Mouse (Mus musculus): ENCODE measurements at regions not wholly inside any gene's neighbourhood (a gene's known extent, or its start where the extent isn't known, plus 50 kb on each side); places are given as distances from the start of the nearest gene placed in this dataset.

DNA sequence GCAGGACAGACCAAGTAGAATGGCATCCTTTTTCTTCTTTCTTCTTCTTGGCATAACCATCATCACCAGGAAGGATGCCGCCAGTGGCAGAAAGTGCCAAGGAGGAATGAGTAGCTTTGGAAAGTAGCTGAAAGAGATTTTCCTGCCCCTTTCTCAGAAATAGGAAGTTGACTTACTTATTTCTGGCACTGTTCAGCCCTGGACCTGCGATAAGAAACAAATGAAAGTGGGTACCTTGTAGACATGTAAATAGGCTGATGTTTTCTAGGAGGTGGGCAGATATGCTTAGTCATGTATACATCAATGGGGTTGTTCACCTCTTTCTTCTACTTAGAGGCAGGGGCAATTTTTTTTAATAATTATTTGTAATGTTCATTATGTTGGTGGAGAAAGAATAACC lies 145.3 kb upstream of the Tmem164 start:
- TF ChIP-seq CTCF (IDR thresholded peaks at IDR 0.05; ENCODE audit: low read depth) (no peak), EP300 (IDR thresholded peaks at IDR 0.05; ENCODE audit: low read depth) (no peak)
